ENCODE assay signal across 14 mouse cellular contexts in the genomic region with DNA sequence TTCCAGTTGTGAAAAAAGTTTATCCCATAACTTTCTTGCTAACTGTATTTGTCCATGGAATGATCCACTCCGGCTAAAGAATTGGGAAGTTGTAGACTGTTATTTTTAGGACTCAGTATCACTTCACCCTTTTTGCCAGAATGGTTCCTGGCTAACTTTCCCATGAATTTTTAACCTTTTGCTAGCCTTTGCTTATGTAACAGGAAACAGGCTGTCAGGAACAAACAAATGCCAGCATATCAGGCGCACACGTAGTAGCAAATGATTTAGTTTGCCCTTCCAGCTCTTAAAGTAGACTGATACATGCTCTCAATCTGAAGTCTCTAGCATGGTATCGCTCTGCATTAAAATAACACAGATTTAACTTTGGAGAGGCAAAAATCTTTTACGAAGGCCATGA.
DNase-seq lines count a peak whose midpoint lies in the region; ATAC-seq and TF ChIP-seq lines count a peak whose summit lies in the region.
"Had no signal": no experiment of that assay in that cellular context is flagged by ENCODE, and none has a peak within 500 bp of the region (broad histone marks: within the 10 kb centered on the region; RNA-seq: fewer than 3 reads in every experiment).

No protein-coding gene starts in this region.

- H3K9me3 ChIP-seq in liver, embryonic 12.5 days (replicated peaks): no peaks in the 10 kb centered on the region
- no peaks in the 10 kb centered on the region for H3K9me3 ChIP-seq in heart, embryonic 10.5 days
- H3K9me3 ChIP-seq: limb, embryonic 10.5 days; midbrain, embryonic 15.5 days had no signal

- DNase-seq in gastrocnemius, adult 2 months: no peak
- DNase-seq in gastrocnemius, adult 18-20 months (ENCODE audit: low spot score): no peak
- peak; percentile 41 for DNase-seq in liver, adult 2 months (ENCODE audit: extremely low read depth, low read depth, low spot score)
- no peak for DNase-seq in heart, embryonic 10.5 days (ENCODE audit: low spot score)
- peak; percentile 41 for DNase-seq in kidney, postnatal 14 days
- DNase-seq in right cerebral cortex, adult 2 months (ENCODE audit: low spot score in 2 of 2): no peak
- DNase-seq: cerebellum, adult 11 months; forebrain, postnatal 0 days; layer of hippocampus, adult 9-11 months; thymus, adult 18-20 months had no signal

- H3K27me3 ChIP-seq in liver, adult 2 months (ENCODE audit: control insufficient read depth, insufficient read depth, low read length): no peaks in the 10 kb centered on the region
- H3K27me3 ChIP-seq in liver, embryonic 12.5 days (replicated peaks): no peaks in the 10 kb centered on the region
- H3K27me3 ChIP-seq in heart, embryonic 10.5 days (ENCODE audit: insufficient read depth, poor library complexity, severe bottlenecking): no peaks in the 10 kb centered on the region
- H3K27me3 ChIP-seq: midbrain, embryonic 15.5 days had no signal

- TF ChIP-seq CTCF in gastrocnemius, adult 2 months (IDR thresholded peaks at IDR 0.05): no peak
- TF ChIP-seq CTCF in liver, adult 2 months (IDR thresholded peaks at IDR 0.05; ENCODE audit: low read depth, low read length): no peak

- H3K79me2 ChIP-seq in liver, adult 2 months (ENCODE audit: control insufficient read depth, insufficient read depth, low read length): no peaks in the 10 kb centered on the region; the same call in 1 of the 2 replicates

- H3K4me1 ChIP-seq in liver, adult 2 months (ENCODE audit: control insufficient read depth, insufficient read depth, low read length): no peaks in the 10 kb centered on the region
- H3K4me1 ChIP-seq in liver, embryonic 12.5 days: no peaks in the 10 kb centered on the region
- H3K4me1 ChIP-seq in heart, embryonic 10.5 days: no peaks in the 10 kb centered on the region
- H3K4me1 ChIP-seq: midbrain, embryonic 15.5 days had no signal

- H3K9ac ChIP-seq in liver, adult 2 months (ENCODE audit: low read depth, low read length): no peak overlapping the region; the same call in 1 of the 2 replicates
- no peak overlapping the region for H3K9ac ChIP-seq in liver, embryonic 12.5 days
- H3K9ac ChIP-seq: forebrain, postnatal 0 days; midbrain, embryonic 15.5 days had no signal

- no peak for TF ChIP-seq POLR2A in liver, adult 2 months (IDR thresholded peaks at IDR 0.05; ENCODE audit: extremely low read depth, insufficient read depth, low read length)

- intact Hi-C loops in gastrocnemius, adult 2 months (cut with DNase I): no loop called here

- H3K36me3 ChIP-seq in liver, adult 2 months (ENCODE audit: control insufficient read depth, insufficient read depth, low read length): no peaks in the 10 kb centered on the region
- H3K36me3 ChIP-seq in liver, embryonic 12.5 days: no peaks in the 10 kb centered on the region
- H3K36me3 ChIP-seq in heart, embryonic 10.5 days: no peaks in the 10 kb centered on the region
- H3K36me3 ChIP-seq: limb, embryonic 10.5 days; midbrain, embryonic 15.5 days had no signal

- ATAC-seq in liver, embryonic 12.5 days: no peak
- ATAC-seq in frontal cortex, adult (ENCODE audit: low TSS enrichment): no peak
- ATAC-seq: forebrain, postnatal 0 days; midbrain, embryonic 15.5 days had no signal

- 60% methylated on average over 5 of the region's 5 CpGs for WGBS in liver, adult 2 months
- 68% methylated on average over 5 of the region's 5 CpGs for WGBS in liver, embryonic 12.5 days (ENCODE audit: insufficient replicate concordance)
- WGBS in heart, embryonic 10.5 days: 61% methylated on average over 5 of the region's 5 CpGs

- H3K4me3 ChIP-seq in gastrocnemius, adult 2 months: peak overlapping the region; percentile 67
- peak overlapping the region; percentile 68 for H3K4me3 ChIP-seq in liver, adult 2 months (ENCODE audit: insufficient read depth, low read depth, low read length)
- H3K4me3 ChIP-seq in liver, embryonic 12.5 days: no peak overlapping the region
- H3K4me3 ChIP-seq in heart, embryonic 10.5 days: peak overlapping the region; percentile 41
- H3K4me3 ChIP-seq: limb, embryonic 10.5 days; midbrain, embryonic 15.5 days had no signal

- H3K4me2 ChIP-seq in liver, embryonic 12.5 days: no peak overlapping the region
- H3K4me2 ChIP-seq: midbrain, embryonic 15.5 days had no signal

- H3K27ac ChIP-seq in gastrocnemius, adult 2 months: peak overlapping the region; percentile 82
- H3K27ac ChIP-seq in liver, adult 2 months (replicated peaks; ENCODE audit: insufficient read depth, low read depth, low read length): peak overlapping the region; percentile 85; the same call in 1 of the 2 replicates
- H3K27ac ChIP-seq in liver, embryonic 12.5 days: no peak overlapping the region
- peak overlapping the region; percentile 47; the same call in 1 of the 2 replicates for H3K27ac ChIP-seq in heart, embryonic 10.5 days
- H3K27ac ChIP-seq: limb, embryonic 10.5 days; midbrain, embryonic 15.5 days had no signal

Comparison
In these comparisons a context has a peak if more than half of its experiments do, and no peak if none do; other contexts are left out.
1. DNase-seq: peak in liver, adult 2 months (single experiment) and kidney, postnatal 14 days (single experiment); none in gastrocnemius, adult 2 months (single experiment), gastrocnemius, adult 18-20 months (single experiment), heart, embryonic 10.5 days (single experiment) and right cerebral cortex, adult 2 months (0 of 2).